Mouse (Mus musculus) stomach, postnatal 0 days (tissue): ENCODE data around the gene Rai14. TPM values are rescaled to one million over a fixed set of nuclear protein-coding genes. Genes with fewer than 3 reads are reported as not detected.

ENCODE experiments used
- ATAC-seq: fragments of 200-750 bp; cut with Nextera tagmentation; 2 replicates; pipeline ENCODE4 v1.8.0; 2017; ENCODE audit not compliant: low FRiP score, low TSS enrichment
- DNase-seq: peaks from one replicate; pipeline ENCODE4 v3.0.0-alpha.2; 2016; ENCODE audit warnings: low spot score
- H3K27ac ChIP-seq: fragments of 300-500 bp; sonication (generic); replicated peaks from 2 replicates; pipeline ENCODE4 v1.5.1; 2014; ENCODE audit warnings: mild to moderate bottlenecking, control low read depth
- H3K27me3 ChIP-seq: fragments of 300-500 bp; sonication (generic); 2 replicates; pipeline ENCODE4 v1.6.1; 2014; ENCODE audit warnings: low read length; ENCODE audit not compliant: control insufficient read depth, insufficient read depth
- H3K36me3 ChIP-seq: fragments of 300-500 bp; sonication (generic); 2 replicates; pipeline ENCODE4 v1.6.1; 2014; ENCODE audit warnings: low read length, mixed read lengths; ENCODE audit not compliant: control insufficient read depth, insufficient read depth
- H3K4me1 ChIP-seq: fragments of 300-500 bp; sonication (generic); replicated peaks from 2 replicates; pipeline ENCODE4 v1.6.1; 2014; ENCODE audit warnings: antibody characterized with exemption; ENCODE audit not compliant: control insufficient read depth, insufficient read depth
- H3K4me2 ChIP-seq: fragments of 300-500 bp; sonication (generic); replicated peaks from 2 replicates; pipeline ENCODE4 v1.6.1; 2014; ENCODE audit warnings: low read depth, mild to moderate bottlenecking, control low read depth, moderate library complexity
- H3K4me3 ChIP-seq: fragments of 300-500 bp; sonication (generic); 2 replicates; pipeline ENCODE4 v1.5.1; 2014; ENCODE audit warnings: low read depth, low read length, control low read depth
- H3K9ac ChIP-seq: fragments of 300-500 bp; sonication (generic); 2 replicates; pipeline ENCODE4 v1.6.1; 2014; ENCODE audit warnings: mild to moderate bottlenecking, low read length, control low read depth, mixed read lengths
- H3K9me3 ChIP-seq: fragments of 300-500 bp; sonication (generic); 2 replicates; pipeline ENCODE4 v1.6.1; 2016; ENCODE audit warnings: low read length; ENCODE audit not compliant: control insufficient read depth
- CTCF ChIP-seq: IDR thresholded peaks from 2 replicates; pipeline ENCODE4 v1.5.1; 2016; ENCODE audit warnings: antibody characterized with exemption, low read depth, mild to moderate bottlenecking, moderate library complexity
- EP300 ChIP-seq: optimal IDR thresholded peaks from 2 replicates; pipeline ENCODE3; 2016; ENCODE audit warnings: antibody characterized with exemption
- WGBS: fragments of 180-500 bp; shearing (Covaris S2); extraction: QIAGEN DNeasy Blood & Tissue Kit; methylation state at CpG from one replicate; pipeline ENCODE4 v1.1.7; 2014; 5-methylcytosine and 5-hydroxymethylcytosine counted together
- polyA plus RNA-seq: library from polyadenylated mRNA; unstranded; fragments of >200 nt; fragmentation: Nextera tagmentation; extraction: Ambion mirVana; gene quantifications from 2 replicates; pipeline ENCODE4 v1.2.1, GENCODE M21; 2015

Gene Rai14
- polyA plus RNA-seq, 1 experiment from 2014 or later: 8.0 TPM

GRCm38 (mm10) chr15:10724857-10725256, 10.4 kb upstream of the Rai14 start:
- no peaks in the 10 kb centered on the region for H3K36me3 ChIP-seq
- no peak overlapping the region for H3K9ac ChIP-seq
- H3K9me3 ChIP-seq: no peaks in the 10 kb centered on the region
- DNase-seq (no peak), ATAC-seq (no peak)
- no peak overlapping the region for H3K4me3 ChIP-seq
- H3K4me2 ChIP-seq: no peak overlapping the region
- TF ChIP-seq CTCF: no peak
- no peak for TF ChIP-seq EP300
- H3K27ac ChIP-seq: no peak overlapping the region
- H3K4me1 ChIP-seq: no peaks in the 10 kb centered on the region
- no peaks in the 10 kb centered on the region for H3K27me3 ChIP-seq
- 82% methylated on average over 3 of the region's 3 CpGs for WGBS

GRCm38 (mm10) chr15:10723507-10723906, 9.1 kb upstream of the Rai14 start:
- ATAC-seq: peak; percentile 42; the same call in 1 of the 2 replicates
- Histone ChIP-seq H3K36me3 (no peaks in the 10 kb centered on the region), H3K9me3 (no peaks in the 10 kb centered on the region), H3K27me3 (no peaks in the 10 kb centered on the region), H3K27ac (no peak overlapping the region), H3K4me2 (no peak overlapping the region), H3K9ac (no peak overlapping the region), H3K4me1 (no peaks in the 10 kb centered on the region), H3K4me3 (no peak overlapping the region)
- WGBS: 64% methylated on average over 1 of the region's 1 CpGs
- DNase-seq: no peak
- TF ChIP-seq CTCF (no peak), EP300 (no peak)

DNA sequence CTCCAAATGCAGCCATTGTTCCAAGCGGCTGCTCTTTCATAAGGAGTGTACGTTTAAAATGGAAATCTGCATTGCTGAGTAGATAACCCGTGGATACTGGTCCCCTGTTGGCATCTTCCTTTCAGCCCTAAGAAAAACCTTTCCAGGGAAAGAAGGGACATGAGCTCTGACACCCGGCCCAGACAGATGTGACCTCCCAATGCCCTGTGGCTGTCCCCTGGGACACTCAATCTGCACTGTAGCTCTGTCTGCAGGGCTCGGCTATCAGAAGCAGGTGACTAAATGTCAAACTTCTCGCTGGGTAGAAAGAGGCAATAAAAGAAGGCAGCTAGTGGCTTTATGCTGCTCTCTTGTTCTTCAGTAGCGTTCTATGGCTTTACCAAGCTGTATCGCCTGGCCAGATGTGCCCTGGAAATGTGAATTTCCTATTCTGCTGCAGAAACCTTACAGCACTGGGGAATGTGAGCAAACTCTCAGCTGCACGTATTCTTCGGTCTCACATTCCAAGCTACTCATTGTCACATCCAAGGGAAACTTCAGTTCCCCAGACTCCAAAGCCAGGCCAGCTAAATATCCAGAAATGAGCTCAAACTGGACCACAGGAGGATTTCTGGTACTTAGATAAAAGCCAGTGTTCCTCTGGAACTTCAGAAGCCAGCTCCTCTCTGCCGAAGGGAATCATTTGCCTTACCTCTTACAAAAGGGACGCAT, 8.4 kb upstream of the Rai14 start:
- Histone ChIP-seq H3K4me3 (no peak overlapping the region), H3K27me3 (no peaks in the 10 kb centered on the region), H3K9ac (no peak overlapping the region), H3K4me1 (no peaks in the 10 kb centered on the region), H3K27ac (no peak overlapping the region), H3K4me2 (no peak overlapping the region), H3K36me3 (no peaks in the 10 kb centered on the region), H3K9me3 (no peaks in the 10 kb centered on the region)
- 51% methylated on average over 12 of the region's 12 CpGs for WGBS
- no peak for TF ChIP-seq CTCF
- TF ChIP-seq EP300: no peak
- DNase-seq (no peak), ATAC-seq (no peak)

DNA sequence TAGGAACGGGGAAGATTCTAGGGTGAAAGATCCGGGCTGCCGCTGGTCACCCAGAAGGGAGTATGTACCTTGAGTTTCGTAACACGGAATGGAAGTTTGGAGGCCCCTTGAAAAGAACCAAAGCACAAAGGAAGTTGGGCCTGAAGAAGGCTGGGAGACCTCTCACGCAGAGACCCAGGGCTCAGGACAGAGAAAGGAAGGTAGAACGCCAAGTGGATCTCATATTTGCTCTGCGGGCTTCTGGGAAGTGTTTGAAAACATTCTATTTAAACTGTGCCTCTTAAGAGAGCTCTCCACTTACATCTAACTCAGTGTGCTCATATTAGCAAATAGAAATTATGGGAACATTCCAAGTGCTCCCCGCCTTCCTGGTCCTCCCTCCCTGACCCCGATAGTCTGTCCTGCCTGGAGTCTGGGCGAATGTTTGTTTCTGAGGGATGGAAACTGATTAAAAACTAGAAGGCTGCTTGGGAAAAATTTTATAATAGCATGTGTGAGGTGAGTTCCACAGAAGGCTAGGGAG, 6.9 kb upstream of the Rai14 start:
- Histone ChIP-seq H3K36me3 (no peaks in the 10 kb centered on the region), H3K4me2 (no peak overlapping the region), H3K27ac (peak overlapping the region; percentile 24; the same call in 1 of the 2 replicates), H3K9ac (no peak overlapping the region), H3K4me1 (no peaks in the 10 kb centered on the region), H3K4me3 (no peak overlapping the region), H3K9me3 (0 out of 2 replicates have a peak, but pooled peaks cover 3% of the 10 kb centered on the region), H3K27me3 (no peaks in the 10 kb centered on the region)
- TF ChIP-seq CTCF: no peak
- no peak for TF ChIP-seq EP300
- peak; percentile 43 for DNase-seq
- 71% methylated on average over 11 of the region's 11 CpGs for WGBS
- peak; percentile 58; the same call in 1 of the 2 replicates for ATAC-seq

GRCm38 (mm10) chr15:10720671-10721070, 6.2 kb upstream of the Rai14 start:
- Histone ChIP-seq H3K36me3 (no peaks in the 10 kb centered on the region), H3K27me3 (no peaks in the 10 kb centered on the region)

GRCm38 (mm10) chr15:10720188-10720587, 5.8 kb upstream of the Rai14 start:
- TF ChIP-seq EP300 (no peak), CTCF (no peak)
- Histone ChIP-seq H3K27me3 (no peaks in the 10 kb centered on the region), H3K9me3 (0 out of 2 replicates have a peak, but pooled peaks cover 3% of the 10 kb centered on the region), H3K4me1 (no peaks in the 10 kb centered on the region), H3K27ac (no peak overlapping the region), H3K4me3 (no peak overlapping the region), H3K4me2 (no peak overlapping the region), H3K36me3 (no peaks in the 10 kb centered on the region), H3K9ac (no peak overlapping the region)
- 60% methylated on average over 11 of the region's 11 CpGs for WGBS
- DNase-seq: no peak
- ATAC-seq: no peak

More at GRCm38 (mm10) chr15:10720671-10721070, 6.2 kb upstream of the Rai14 start:
- WGBS: 55% methylated on average over 8 of the region's 8 CpGs
- Histone ChIP-seq H3K4me2 (no peak overlapping the region), H3K4me3 (no peak overlapping the region), H3K27ac (peak overlapping the region; percentile 24; the same call in 1 of the 2 replicates), H3K4me1 (no peaks in the 10 kb centered on the region), H3K9ac (no peak overlapping the region), H3K9me3 (0 out of 2 replicates have a peak, but pooled peaks cover 3% of the 10 kb centered on the region)
- TF ChIP-seq EP300 (no peak), CTCF (no peak)
- ATAC-seq (no peak), DNase-seq (no peak)
